Mouse (Mus musculus) v-Abl transformed pro-B cells (cell line): Measurements from ENCODE around the gene Hoxb3.

Experiments used
- in situ Hi-C, 2 experiments: fragments of 400-800 bp; cut with MboI; formaldehyde crosslinking; loops; one replicate each; pipeline ENCODE4 v1.15.1; 2025; ENCODE audit not compliant: unreplicated experiment in 2 of 2

Hoxb3 gene

GRCm38 (mm10) chr11:96314671-96315343 lies 8.3 kb upstream of the Hoxb3 start:
- in situ Hi-C loops: no loop called here

- in situ Hi-C loops: no loop called here
Measured at GRCm38 (mm10) chr11:96315344-96315681, 7.8 kb upstream of the Hoxb3 start.

GRCm38 (mm10) chr11:96316696-96317607 lies 6.2 kb upstream of the Hoxb3 start:
- in situ Hi-C loops: no loop called here

- in situ Hi-C loops: no loop called here
Measured at GRCm38 (mm10) chr11:96317608-96318367, 5.3 kb upstream of the Hoxb3 start, which contains the start of gene Hoxb4. Gene Hoxb4, plus strand, starts transcription at chr11:96318267.

GRCm38 (mm10) chr11:96318368-96319070 lies 4.6 kb upstream of the Hoxb3 start:
- in situ Hi-C loops: no loop called here

- in situ Hi-C loops: no loop called here
Measured at GRCm38 (mm10) chr11:96319071-96319902, 3.8 kb upstream of the Hoxb3 start.

GRCm38 (mm10) chr11:96319910-96320309 lies 3.2 kb upstream of the Hoxb3 start:
- in situ Hi-C loops: no loop called here

GRCm38 (mm10) chr11:96320688-96321087 lies 2.4 kb upstream of the Hoxb3 start:
- in situ Hi-C loops: no loop called here

GRCm38 (mm10) chr11:96321846-96322245 lies 1.3 kb upstream of the Hoxb3 start:
- in situ Hi-C loops: no loop called here

GRCm38 (mm10) chr11:96322738-96323137 lies 388 bp upstream of the Hoxb3 start:
- in situ Hi-C loops: no loop called here

- in situ Hi-C loops: no loop called here
Measured at GRCm38 (mm10) chr11:96324125-96324524, 999 bp downstream of the Hoxb3 start.

GRCm38 (mm10) chr11:96324965-96325364 lies 1.8 kb downstream of the Hoxb3 start:
- in situ Hi-C loops: no loop called here

GRCm38 (mm10) chr11:96325747-96326212 lies 2.7 kb downstream of the Hoxb3 start:
- in situ Hi-C loops: no loop called here

- in situ Hi-C loops: no loop called here
Measured at GRCm38 (mm10) chr11:96326705-96327104, 3.6 kb downstream of the Hoxb3 start.

- in situ Hi-C loops: no loop called here
Measured at GRCm38 (mm10) chr11:96327122-96327521, 4.0 kb downstream of the Hoxb3 start.

- in situ Hi-C loops: no loop called here
Measured at GRCm38 (mm10) chr11:96327750-96328149, 4.6 kb downstream of the Hoxb3 start.

GRCm38 (mm10) chr11:96328605-96329004 lies 5.5 kb downstream of the Hoxb3 start:
- in situ Hi-C loops: no loop called here

GRCm38 (mm10) chr11:96332105-96332504 lies 9.0 kb downstream of the Hoxb3 start:
- in situ Hi-C loops: no loop called here

- in situ Hi-C loops: no loop called here
Measured at GRCm38 (mm10) chr11:96332618-96333032, 9.5 kb downstream of the Hoxb3 start.
